Mouse (Mus musculus): ENCODE measurements at regions not wholly inside any gene's neighbourhood (a gene's known extent, or its start where the extent isn't known, plus 50 kb on each side); places are given as distances from the start of the nearest gene placed in this dataset.
"Not testable (repeated sequence)": the region's sequence is repeated elsewhere in the genome, so short reads cannot be mapped to it uniquely, and the experiment has no call there.

DNA sequence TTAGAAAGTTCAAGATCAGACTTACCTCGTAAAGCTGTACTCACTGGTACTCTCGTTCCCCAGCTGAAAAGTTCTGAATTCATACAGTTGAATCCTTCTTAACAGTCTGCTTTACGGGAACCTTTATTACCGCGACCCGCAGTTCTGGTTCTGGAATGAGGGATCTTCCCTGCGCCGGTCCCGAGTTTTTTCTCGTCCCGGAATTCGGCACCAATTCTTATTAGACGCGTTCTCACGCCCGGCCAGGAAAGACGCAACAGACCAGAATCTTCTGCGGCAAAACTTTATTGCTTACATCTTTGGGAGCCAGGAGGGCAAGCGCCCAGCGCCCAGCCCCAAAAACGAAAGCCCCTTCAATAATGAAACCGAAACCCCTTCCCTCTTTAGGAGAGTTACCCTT is 423.4 kb downstream of the Tox3 start:
- not testable (repeated sequence) for DNase-seq (ENCODE audit: low spot score in 2 of 2)

DNA sequence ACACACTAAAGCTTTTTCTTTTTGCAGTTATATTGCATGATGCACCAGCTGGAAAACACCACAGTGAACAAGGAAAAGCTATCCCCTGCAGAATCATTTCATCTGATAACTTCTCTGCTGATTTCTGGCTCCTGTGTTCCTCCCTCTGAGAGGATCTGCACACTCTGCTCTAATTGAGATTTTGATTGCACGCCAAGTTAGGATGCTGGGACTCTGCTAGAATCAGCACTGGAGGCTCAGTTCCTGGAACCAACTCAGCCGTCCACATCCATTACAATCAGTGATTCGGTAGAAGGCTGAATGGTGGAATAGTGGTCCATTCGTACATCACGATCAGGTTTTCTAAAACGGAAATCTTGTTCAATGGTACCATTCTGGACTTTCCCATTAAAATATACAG is 434.1 kb downstream of the Tox3 start:
- DNase-seq (ENCODE audit: low spot score in 2 of 2), result no peak

DNA sequence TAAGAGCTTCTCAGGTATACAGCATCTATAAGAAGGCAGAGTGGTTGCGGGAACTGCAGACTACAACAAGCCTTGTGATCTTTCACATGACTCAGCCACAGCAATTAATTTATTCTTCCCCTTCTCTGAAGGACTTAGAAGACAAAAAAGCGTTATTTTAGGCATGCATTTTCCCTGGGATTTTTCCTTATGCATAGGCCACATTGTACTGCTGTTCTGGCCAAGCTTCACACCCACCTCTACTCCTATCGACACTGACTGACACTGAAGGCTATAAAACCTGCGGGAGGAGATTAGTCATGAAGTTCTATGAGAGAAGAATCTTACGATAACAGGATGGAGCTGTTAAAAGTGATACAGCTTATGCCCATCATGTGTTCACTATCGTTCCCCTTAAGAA is 441.9 kb downstream of the Tox3 start:
- no peak for DNase-seq (ENCODE audit: low spot score in 2 of 2)

DNA sequence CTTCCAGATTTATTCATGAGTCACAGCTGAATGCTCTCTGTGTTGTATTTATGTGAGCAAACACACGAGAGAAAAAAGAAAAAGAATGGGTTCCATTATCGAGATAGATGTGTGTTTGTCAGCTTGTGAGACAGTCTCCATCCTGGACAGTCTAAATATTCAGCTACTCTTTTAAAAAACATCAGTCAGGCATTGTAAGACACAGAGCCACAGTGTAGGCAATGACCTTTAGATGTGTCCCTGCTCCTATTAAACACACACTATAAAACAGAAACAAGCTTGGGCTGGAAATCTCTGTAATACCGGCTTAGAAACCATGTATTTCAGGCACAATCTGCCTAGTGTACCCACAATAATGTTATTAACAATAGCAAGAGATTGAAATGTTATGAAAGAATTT is 442.6 kb downstream of the Tox3 start:
- no peak for DNase-seq (ENCODE audit: low spot score in 2 of 2)

DNA sequence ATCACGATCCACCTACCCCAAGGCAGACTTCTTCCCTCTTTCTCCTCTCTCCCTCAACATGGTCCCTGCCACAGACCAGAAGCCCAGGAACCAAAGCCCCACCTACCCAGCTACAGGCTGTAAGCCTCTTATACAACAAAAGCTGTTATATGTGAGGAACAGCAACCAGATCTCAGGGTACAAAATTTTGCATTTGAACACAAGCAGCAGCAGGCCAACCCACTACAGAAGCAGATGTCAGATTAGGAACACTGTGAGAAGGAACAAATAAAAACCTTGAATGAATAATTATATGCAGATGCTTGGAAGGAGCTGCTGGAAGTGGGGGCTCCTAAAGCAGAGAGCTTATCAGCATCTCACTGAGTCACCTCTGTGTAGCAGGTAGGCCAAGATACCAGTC is 444.8 kb downstream of the Tox3 start:
- no peak for DNase-seq (ENCODE audit: low spot score in 2 of 2)

DNA sequence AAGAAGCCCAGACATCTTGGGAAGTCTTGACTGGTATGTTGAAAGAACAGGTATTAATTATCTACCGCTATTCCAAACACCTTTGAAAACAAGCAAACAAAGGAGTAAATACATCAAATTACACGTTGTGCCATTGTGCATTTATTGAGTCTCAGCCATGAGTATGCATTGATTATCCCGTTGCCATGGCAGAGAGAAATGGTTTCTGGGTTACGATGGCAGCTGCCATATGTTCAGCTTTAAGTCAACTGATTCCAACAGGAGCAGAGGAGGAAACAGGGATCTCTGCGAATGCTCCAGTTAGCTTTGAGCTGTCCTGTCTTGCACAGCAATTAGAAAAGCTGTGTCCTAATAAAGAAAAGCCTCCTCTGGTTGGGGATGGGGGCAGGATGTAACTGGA is 475.4 kb downstream of the Tox3 start:
- DNase-seq (ENCODE audit: low spot score in 2 of 2), result no peak

DNA sequence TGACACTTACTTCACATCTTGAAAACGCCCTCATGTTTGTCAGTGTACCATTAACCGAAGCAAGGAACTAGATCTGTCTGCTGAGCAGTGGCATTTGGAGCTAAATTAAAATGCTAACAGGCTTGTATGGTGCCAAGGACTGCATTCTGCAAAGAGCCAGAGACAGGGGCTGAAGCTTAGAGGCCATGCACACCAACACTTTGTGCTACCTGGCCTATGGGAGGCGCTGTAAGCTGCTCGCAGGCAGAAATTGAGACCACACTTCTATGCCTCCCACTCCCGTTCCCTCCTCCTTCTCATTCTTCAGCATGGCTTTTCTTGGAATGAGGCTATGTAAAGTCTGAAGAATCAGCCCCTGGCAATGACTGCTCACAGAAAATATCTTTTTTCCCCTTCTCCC is 476.2 kb downstream of the Tox3 start:
- peak in 1 of 2 experiments; percentile 31 for DNase-seq (ENCODE audit: low spot score in 2 of 2)

DNA sequence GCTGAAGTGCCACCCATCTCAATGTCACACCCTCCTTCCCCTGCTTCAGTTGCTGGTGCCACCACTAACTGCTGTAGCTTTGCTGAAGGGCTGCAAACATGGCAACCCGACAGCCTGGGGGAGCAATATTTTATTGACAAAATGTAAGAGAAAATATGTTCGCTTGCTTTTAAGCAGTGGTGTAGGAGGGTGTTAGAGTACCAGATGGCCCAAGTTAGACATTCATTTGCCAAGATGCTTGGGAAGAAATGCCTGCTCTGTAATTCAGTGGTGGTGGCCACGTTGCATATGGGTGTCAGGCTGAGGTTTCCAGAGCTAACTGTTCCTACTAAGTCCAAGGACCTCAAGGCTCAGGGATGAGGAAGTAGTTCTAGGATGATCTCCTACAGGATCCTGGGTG is 488.3 kb downstream of the Tox3 start:
- DNase-seq (ENCODE audit: low spot score in 2 of 2), result no peak

DNA sequence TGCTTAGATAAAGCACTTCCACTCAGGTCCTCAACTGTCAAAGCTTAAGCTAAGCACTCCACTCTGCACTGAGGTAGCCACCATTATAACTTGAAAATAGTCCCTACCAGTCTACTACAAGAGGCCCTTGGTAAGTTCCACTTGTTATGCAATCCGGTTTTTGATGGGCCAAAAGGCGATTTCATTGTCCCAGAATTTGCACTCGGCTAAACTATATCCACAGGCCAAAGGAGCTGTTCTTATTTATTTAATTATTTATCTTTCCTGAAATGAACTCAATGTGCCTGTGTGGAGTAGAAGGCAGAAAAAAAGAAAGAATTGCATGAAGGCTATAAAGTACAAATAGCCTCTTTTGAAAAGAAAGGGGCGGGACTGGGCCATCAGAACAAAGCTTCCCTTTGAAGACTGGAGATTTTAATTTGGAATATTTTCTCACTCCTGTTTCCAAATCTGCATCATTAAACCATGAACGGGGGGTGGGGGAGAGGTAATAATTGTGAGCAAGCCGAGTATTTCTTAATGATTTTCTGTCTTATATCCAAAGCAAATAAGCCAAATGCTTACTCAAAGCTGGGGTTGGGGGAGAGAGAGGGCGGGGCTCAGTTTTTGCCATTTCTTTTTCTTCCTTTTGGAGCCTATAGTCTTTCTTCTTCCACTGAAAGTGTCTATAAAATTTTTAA is 489.3 kb downstream of the Tox3 start:
- DNase-seq (ENCODE audit: low spot score in 2 of 2), result no peak

DNA sequence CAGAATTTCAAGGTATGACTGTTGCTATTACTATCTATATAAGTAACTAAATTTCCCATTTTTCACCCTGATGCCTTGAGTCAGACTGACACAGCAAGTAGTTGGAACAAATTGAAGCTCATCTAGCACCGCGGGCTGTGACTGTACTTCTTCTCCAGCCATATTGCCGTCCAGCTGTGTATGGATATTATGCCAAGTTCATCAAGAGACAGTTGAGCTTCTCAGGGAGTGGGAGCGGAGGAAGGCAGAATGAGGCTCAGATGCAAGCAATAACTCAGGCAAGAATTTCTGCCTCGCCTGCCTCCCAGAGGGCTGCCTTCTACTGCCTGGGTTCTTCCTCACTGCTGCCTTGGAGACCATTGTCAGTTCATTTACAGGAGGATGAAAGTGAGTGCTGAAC is 492.6 kb downstream of the Tox3 start:
- DNase-seq (ENCODE audit: low spot score in 2 of 2), result no peak

DNA sequence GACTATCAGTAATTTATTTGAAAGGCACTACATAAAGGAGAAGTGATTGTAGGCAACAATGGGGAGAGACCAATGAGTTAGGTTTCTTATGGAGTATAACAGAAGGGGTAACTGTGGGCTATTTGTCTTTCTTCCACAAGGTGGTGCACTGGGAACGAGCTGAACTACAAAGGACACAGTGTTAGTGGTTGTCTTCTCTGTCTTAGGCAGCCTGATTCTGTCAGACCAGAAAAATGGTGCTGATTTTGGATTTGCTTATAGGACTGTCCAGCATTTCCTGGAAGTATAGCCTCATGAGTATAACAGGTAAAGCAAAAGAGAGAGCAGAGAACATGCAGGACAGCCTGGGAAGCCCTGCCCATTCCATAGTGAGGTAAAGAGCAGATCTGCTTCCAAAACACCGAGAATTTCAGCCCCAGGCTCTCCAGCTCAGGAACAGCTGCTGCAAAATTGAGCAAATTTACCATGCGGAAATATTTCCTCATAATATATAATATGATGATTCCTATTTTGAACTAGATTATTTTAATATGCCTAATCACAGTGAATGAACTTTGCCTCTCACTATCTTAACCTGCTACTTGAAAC is 497.8 kb downstream of the Tox3 start:
- peak; percentile 79 to 82 for DNase-seq (ENCODE audit: low spot score in 2 of 2)

DNA sequence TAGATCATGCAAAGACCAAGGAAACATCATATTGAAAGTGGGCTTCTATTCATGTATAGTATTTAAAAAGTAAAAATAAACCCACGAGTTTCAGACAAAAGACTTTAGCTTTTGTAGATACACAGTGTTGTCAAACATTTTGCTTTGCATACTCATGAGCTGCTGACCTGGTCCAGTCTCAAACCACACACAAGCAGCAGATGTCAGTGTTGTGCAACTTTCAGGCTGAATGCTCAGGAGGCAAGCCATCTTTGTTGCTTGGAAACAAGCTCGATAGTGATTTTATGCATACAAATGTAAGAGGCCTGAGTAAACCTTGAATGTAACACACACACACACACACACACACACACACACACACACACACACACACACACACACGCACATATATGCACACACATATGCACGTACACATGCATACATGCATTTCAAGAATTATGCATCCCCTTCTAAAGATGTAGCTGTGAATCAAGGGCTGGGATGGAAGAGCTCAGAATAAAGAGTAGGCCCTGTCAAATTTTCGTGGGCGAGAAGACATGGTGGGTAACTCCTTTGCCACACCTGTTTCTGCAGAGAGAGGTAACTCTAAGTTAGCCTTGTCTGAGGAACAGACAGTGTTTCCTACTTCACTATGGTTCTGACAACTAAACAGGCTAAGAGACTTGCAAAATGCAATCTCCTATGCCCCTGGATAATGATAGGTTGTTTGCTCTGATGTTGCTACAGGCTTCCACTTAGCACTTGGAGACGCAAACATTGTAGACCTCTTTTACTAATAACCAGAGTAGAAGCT is 498.5 kb downstream of the Tox3 start:
- DNase-seq (ENCODE audit: low spot score in 2 of 2), result peak; percentile 77 to 82

DNA sequence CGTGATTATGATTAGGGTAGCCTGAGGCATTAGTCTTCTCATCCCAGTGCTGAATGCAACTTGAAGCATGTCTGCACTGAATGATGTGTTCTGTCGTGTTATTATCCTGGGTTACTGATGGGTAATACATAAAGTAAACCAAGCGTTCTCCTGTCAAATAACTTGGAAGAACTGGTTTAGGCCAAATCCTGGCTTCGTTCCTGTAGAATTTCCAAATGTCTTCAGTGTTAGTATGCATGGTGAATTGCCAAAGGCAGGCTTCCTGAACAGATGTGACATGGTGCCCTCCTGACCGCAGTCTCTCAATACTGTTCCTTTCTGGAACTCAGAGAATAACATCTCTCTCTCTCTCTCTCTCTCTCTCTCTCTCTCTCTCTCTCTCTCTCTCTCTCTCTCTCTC is 509.6 kb downstream of the Tox3 start:
- DNase-seq (ENCODE audit: low spot score in 2 of 2), result no peak

DNA sequence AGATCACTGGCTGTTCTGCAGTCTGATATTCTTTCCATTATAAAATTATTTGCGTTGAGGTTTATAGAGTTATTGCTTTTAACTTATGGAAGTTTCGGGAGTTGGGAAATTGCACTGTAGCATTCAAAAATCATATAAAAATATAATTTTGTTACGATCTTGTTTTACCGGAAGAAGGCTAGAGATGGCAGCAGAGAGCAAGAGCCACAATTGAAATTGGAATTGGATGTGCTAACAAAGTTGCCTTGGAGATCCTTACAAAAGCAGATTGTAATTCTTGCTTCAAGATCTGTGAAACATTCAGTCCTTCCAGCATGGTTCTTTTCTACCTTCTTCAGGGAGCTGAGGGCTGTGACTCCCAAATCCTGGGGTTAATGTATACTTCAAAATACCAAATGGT is 514.4 kb downstream of the Tox3 start:
- DNase-seq (ENCODE audit: low spot score in 2 of 2), result peak in 1 of 2 experiments; percentile 12

DNA sequence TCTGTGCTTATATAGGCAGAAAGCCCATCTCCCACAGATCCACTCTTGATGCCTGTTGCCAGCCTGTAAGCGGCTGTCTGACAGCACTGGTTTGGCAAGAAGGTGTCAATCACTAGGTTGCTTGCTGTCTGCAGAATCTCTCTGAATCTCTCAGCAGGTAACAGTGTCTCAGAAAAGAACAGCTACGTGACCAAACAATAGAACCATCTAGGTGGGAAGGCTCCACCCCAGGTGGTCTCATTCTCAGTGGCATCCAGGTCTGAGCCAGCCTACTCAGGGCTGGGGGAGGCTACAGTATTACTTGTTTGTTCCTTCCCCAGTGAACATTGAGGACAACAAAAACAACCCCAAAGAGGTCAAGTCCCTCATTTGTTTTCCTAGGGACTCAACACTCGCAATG is 523.6 kb downstream of the Tox3 start:
- no peak for DNase-seq (ENCODE audit: low spot score in 2 of 2)

DNA sequence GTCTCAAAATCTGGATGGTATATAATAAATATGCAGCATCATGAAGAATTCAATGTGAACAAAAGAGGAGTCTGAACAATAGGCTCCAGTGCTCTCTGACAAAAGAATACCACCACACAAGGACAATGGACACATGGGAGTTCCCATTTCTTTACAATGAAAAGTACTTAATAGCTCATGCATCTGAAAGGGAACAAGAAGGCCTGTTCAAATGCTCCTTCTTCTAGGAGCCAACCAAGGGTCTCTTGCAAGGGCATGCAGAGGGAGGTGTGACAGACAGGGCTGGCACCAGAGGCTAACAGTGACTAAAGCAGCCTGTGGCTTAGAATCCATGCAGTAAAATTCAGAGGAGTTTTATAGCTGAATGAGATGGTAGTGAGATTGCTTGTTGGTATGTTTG is 524.5 kb downstream of the Tox3 start:
- DNase-seq (ENCODE audit: low spot score in 2 of 2), result no peak

DNA sequence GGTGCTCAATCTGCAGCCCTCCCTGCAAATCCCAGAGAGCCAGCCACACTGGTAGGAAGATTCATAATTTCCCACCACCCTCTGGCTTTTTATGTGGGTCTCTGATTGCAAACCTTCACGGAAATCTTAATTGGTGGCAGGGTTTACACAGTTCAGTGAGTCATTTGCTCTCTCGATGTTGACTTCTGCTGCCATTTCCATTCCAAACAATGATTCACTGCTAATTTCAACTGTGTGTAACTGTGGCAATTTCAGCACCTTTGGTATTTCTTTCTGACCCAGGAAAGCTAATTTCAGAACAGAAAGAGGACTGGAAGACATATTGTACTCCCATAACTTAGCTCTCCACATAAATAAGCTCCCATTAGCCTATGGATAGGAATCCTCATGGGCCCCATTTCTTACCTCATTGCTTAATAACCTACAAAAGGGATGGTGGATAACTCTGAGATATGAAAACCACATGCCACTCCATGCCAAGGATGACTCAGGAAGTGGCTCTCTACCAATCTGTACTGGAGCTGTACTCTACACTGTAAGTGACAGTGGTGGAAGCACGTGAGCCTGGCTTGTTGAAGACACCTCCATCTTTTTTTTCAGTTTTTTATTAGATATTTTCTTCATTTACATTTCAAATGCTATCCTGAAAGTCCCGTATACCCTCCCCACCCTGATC is 536.0 kb downstream of the Tox3 start:
- no peak for DNase-seq (ENCODE audit: low spot score in 2 of 2)

DNA sequence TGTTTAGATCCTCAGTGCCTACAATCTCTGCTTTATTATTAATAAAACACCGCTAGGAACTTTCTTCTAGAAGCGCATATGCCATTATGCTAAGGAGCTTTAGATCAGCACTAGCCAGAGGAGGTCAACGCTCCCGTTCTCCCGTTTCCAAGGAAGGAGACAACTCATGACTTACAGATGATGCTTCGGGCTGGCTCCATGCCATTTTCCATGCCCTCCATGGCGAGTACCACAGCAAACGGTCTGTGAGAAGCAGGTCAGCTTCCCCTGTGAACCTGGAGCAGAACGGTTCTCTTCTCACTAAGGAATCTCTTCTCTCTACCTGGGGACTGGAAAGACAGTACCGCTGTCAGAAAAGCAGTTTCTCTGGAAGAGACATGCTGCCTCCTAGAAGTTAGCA is 559.8 kb downstream of the Tox3 start:
- DNase-seq (ENCODE audit: low spot score in 2 of 2), result no peak

DNA sequence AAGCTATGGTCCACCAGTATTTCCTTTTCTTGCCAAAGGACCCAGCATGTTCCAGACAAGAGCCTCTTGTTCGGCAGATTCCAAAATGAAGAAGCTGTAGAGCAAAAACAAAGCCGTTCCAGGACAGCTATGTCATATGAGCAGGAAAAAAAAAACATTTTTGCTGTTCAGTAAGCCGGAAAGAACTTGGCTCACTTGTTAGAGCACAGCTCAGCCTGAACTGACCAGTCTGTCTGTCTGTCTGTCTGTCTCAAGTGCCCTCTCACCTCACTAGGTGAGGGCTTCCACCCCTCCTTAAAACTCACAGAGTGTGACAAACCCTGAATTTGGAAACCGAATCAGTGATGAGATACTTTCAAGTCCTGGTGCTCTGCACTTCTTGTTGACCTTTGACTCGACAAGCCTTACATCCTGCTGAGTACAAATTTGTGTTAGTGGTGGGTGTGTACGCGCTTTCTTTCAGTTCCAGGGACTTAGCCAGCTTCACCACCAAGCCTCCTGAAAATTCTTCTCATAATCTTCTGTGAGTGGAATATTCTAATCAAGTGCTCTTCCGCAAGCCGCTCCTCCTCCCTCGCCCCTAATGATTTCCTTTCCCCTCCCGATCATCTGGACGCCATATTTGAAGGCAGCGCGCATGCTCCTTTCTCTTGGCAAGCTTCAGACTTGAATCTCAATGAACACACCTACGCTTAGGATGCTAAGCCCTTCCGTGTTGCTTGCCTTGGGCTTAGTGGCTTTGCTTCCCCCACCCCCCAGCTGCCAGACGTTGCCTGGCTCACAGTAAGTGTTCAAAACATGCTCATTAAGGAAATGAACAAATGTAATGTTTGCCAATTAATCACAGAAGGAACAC is 560.9 kb downstream of the Tox3 start:
- peak; percentile 19 to 46 for DNase-seq (ENCODE audit: low spot score in 2 of 2)

DNA sequence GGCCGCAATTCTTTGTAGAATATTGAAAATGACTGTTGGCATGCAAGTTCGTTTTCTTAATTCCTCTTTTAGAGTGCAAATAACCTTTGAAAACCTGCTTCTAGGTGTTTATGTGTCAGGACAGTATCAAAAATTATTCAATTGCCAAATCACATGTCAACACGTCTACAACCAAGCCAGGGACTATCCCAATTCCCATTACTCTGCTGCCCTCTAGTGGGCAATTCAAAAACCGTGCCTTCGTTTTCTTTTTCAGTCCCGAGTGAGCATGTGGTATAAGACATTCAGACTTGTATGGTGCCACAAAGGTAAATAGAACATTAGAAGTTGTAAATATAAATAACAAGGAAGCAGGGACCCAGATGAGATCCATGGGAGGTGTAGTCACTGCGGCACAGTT is 563.1 kb downstream of the Tox3 start:
- DNase-seq (ENCODE audit: low spot score in 2 of 2), result peak; percentile 86 to 87

DNA sequence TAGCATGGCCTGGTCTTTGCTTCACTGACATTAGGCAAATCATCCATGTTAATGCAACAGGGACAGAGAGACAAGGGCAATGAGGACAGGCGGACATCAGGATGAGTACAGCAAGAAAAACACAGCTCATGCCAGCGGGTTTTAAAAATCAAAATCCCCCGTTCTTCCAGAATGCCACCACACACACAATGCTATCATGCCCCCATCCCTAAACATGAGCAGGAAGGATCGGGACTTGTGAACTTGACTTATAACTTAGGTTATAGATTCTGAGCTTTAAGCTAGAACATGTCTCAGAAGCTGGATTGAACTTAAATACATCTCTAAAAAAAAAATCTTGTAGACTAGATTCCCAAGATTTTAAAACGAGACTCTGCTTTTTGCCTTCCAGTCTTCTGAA is 564.8 kb downstream of the Tox3 start:
- DNase-seq (ENCODE audit: low spot score in 2 of 2), result no peak

Measured in layer of hippocampus, postnatal 10 days (tissue).